Mouse (Mus musculus) small intestine, adult 2 months (tissue): ENCODE measurements around the gene Frmd8.

Experiments used
- CTCF ChIP-seq: fragments of 200-500 bp; IDR thresholded peaks from 2 replicates; pipeline ENCODE4 v1.5.1; 2012; ENCODE audit warnings: low read depth, mild to moderate bottlenecking, control low read depth, inconsistent platforms, low read length, moderate library complexity, mixed read lengths; ENCODE audit not compliant: insufficient replicate concordance, insufficient read length; ENCODE audit errors: extremely low read depth
- POLR2A ChIP-seq: fragments of 200-500 bp; IDR thresholded peaks from 2 replicates; pipeline ENCODE4 v1.6.1; 2012; ENCODE audit warnings: low read depth, mild to moderate bottlenecking, control low read depth, inconsistent platforms, low read length, moderate library complexity

DNA sequence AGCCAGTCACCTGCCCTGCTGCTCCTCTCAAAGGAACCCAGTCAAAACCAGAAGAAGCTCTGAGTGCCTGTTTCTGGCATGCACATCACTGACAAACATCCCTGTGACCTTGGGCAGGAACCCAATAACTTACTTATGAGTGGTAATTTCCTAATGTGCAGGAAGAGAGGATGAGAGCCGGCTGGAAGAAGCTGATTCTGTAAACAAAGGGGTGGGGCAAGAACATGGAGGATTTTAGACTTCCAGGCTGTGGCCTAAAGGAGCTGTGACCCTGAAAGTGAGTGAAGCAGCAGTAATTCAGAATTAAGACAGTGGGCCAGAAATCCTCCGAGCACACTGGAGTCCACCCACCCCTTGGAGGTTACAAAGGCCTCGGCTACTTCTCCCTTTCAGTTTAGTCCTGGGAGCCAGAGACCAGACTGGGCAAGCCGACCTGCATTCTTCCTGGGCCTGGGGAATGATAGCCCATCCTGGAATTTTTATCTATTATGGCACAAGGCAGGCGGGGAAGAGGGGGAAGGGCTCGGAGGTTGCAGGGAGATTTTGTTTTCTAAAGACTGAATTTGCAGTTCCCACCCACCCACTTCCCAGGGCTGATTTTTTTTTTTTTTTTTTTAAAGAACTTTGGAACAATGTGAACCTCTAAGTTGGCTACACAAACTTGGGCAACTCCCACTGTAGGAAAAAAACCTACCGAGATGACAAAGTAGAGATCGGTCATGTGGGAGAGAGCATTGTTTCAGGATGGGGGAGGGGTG lies 68.8 kb downstream of the Frmd8 start:
- TF ChIP-seq CTCF (no peak), POLR2A (no peak)
